Mouse (Mus musculus): ENCODE results near the gene Tmed11. TPM values are rescaled to one million over a fixed set of nuclear protein-coding genes. Genes with fewer than 3 reads are reported as not detected.

The Tmed11 gene
- total and polyA plus RNA-seq, 3 experiments: not detected

- no peak for DNase-seq (ENCODE audit: low read depth, low spot score)
- Histone ChIP-seq H3K27ac (ENCODE audit: control insufficient read depth, low read depth, low read length) (no peak overlapping the region), H3K9ac (ENCODE audit: control insufficient read depth, low read depth, low read length, poor library complexity, severe bottlenecking) (no peak overlapping the region), H3K36me3 (ENCODE audit: control insufficient read depth in 1 of 2, insufficient read depth in 2 of 2, low read length in 2 of 2) (no peaks in the 10 kb centered on the region), H3K9me3 (replicated peaks; ENCODE audit: insufficient read depth, low read length) (no peaks in the 10 kb centered on the region), H3K27me3 (ENCODE audit: control insufficient read depth in 1 of 2, insufficient read depth in 2 of 2, low read length in 2 of 2) (peaks cover 0 to 3% of the 10 kb centered on the region in 2 experiments; a peak in 1 of 4 replicates), H3K4me3 (ENCODE audit: control insufficient read depth in 1 of 2, insufficient read depth in 1 of 2, low read depth in 2 of 2, low read length in 2 of 2) (no peak overlapping the region), H3K4me1 (ENCODE audit: control insufficient read depth in 1 of 2, insufficient read depth in 2 of 2, low read length in 2 of 2) (no peaks in the 10 kb centered on the region), H3K79me2 (ENCODE audit: control insufficient read depth, insufficient read depth, low read length, poor library complexity) (no peaks in the 10 kb centered on the region)
- TF ChIP-seq JUND (IDR thresholded peaks at IDR 0.05; ENCODE audit: low read depth, low read length) (no peak), MAFK (IDR thresholded peaks at IDR 0.05; ENCODE audit: borderline replicate concordance, low read depth, low read length) (no peak), TAL1 (IDR thresholded peaks at IDR 0.05; ENCODE audit: low read length) (no peak), MXI1 (IDR thresholded peaks at IDR 0.05; ENCODE audit: low read depth, low read length) (no peak), MAZ (IDR thresholded peaks at IDR 0.05; ENCODE audit: low read depth, low read length) (no peak), UBTF (IDR thresholded peaks at IDR 0.05; ENCODE audit: borderline replicate concordance, insufficient read depth, low read depth, low read length) (no peak), TBP (IDR thresholded peaks at IDR 0.05; ENCODE audit: low read depth, low read length) (no peak), RAD21 (IDR thresholded peaks at IDR 0.05; ENCODE audit: low read depth, low read length) (no peak), HCFC1 (IDR thresholded peaks at IDR 0.05; ENCODE audit: low read depth, low read length) (no peak), MAX (IDR thresholded peaks at IDR 0.05; ENCODE audit: low read length) (no peak), NELFE (IDR thresholded peaks at IDR 0.05; ENCODE audit: low read depth, low read length) (no peak)
These were observed 67.7 kb downstream of the Tmed11 start for GRCm38 (mm10) chr5:108727425-108727824.

Other genes starting within 250 kb of the Tmed11 start
- not detected in 2 replicates for gene Cplx1, start 245.3 kb downstream of the Tmed11 start, total RNA-seq (2012; rRNA removed)
- not detected for gene Cplx1, start 245.3 kb downstream of the Tmed11 start, polyA plus RNA-seq (2012; ENCODE audit: insufficient read depth in 1 of 2, insufficient read length in 2 of 2, low read depth in 1 of 2, low replicate concordance in 2 of 2, missing spikeins in 1 of 2)
- gene Gak, start 165.6 kb downstream of the Tmed11 start, total RNA-seq (2012; rRNA removed): 48.5 and 54.9 TPM in 2 replicates
- 10 to 100 TPM in 1 of 2 experiments, not detected in 1; 76.4 TPM for gene Gak, start 165.6 kb downstream of the Tmed11 start, polyA plus RNA-seq (2012; ENCODE audit: insufficient read depth in 1 of 2, insufficient read length in 2 of 2, low read depth in 1 of 2, low replicate concordance in 2 of 2, missing spikeins in 1 of 2)
- gene Tmem175, start 165.6 kb downstream of the Tmed11 start, total RNA-seq (2012; rRNA removed): 19.3 and 22.1 TPM in 2 replicates
- 10 to 100 TPM in 1 of 2 experiments, not detected in 1; 39.2 TPM for gene Tmem175, start 165.6 kb downstream of the Tmed11 start, polyA plus RNA-seq (2012; ENCODE audit: insufficient read depth in 1 of 2, insufficient read length in 2 of 2, low read depth in 1 of 2, low replicate concordance in 2 of 2, missing spikeins in 1 of 2)
- 1.5 and 1.9 TPM in 2 replicates for gene Idua, start 135.0 kb downstream of the Tmed11 start, total RNA-seq (2012; rRNA removed)
- gene Idua, start 135.0 kb downstream of the Tmed11 start, polyA plus RNA-seq (2012; ENCODE audit: insufficient read depth in 1 of 2, insufficient read length in 2 of 2, low read depth in 1 of 2, low replicate concordance in 2 of 2, missing spikeins in 1 of 2): 1 to 10 TPM in 1 of 2 experiments, not detected in 1; 9.5 TPM
- gene Dgkq, start 125.7 kb downstream of the Tmed11 start, total RNA-seq (2012; rRNA removed): 10.5 and 11.3 TPM in 2 replicates
- 10 to 100 TPM in 1 of 2 experiments, not detected in 1; 11.3 TPM for gene Dgkq, start 125.7 kb downstream of the Tmed11 start, polyA plus RNA-seq (2012; ENCODE audit: insufficient read depth in 1 of 2, insufficient read length in 2 of 2, low read depth in 1 of 2, low replicate concordance in 2 of 2, missing spikeins in 1 of 2)
- gene Slc26a1, start 119.8 kb downstream of the Tmed11 start, total RNA-seq (2012; rRNA removed): 31.2 and 33.9 TPM in 2 replicates
- gene Slc26a1, start 119.8 kb downstream of the Tmed11 start, polyA plus RNA-seq (2012; ENCODE audit: insufficient read depth in 1 of 2, insufficient read length in 2 of 2, low read depth in 1 of 2, low replicate concordance in 2 of 2, missing spikeins in 1 of 2): 10 to 100 TPM in 1 of 2 experiments, not detected in 1; 29.6 TPM
- 13.1 and 16.0 TPM in 2 replicates for gene Fgfrl1, start 103.0 kb downstream of the Tmed11 start, total RNA-seq (2012; rRNA removed)
- gene Fgfrl1, start 103.0 kb downstream of the Tmed11 start, polyA plus RNA-seq (2012; ENCODE audit: insufficient read depth in 1 of 2, insufficient read length in 2 of 2, low read depth in 1 of 2, low replicate concordance in 2 of 2, missing spikeins in 1 of 2): 10 to 100 TPM in 1 of 2 experiments, not detected in 1; 27.3 TPM
- gene Rnf212, start 20.4 kb downstream of the Tmed11 start, total RNA-seq (2012; rRNA removed): 0.58 TPM in 1 of 2 replicates, not detected in the other
- gene Rnf212, start 20.4 kb downstream of the Tmed11 start, polyA plus RNA-seq (2012; ENCODE audit: insufficient read depth in 1 of 2, insufficient read length in 2 of 2, low read depth in 1 of 2, low replicate concordance in 2 of 2, missing spikeins in 1 of 2): under 1 TPM in 1 of 2 experiments, not detected in 1; 0.46 TPM
- gene Vmn2r8, start 13.5 kb upstream of the Tmed11 start, total RNA-seq (2012; rRNA removed): not detected in 2 replicates
- not detected for gene Vmn2r8, start 13.5 kb upstream of the Tmed11 start, polyA plus RNA-seq (2012; ENCODE audit: insufficient read depth in 1 of 2, insufficient read length in 2 of 2, low read depth in 1 of 2, low replicate concordance in 2 of 2, missing spikeins in 1 of 2)
- gene Vmn2r9, start 57.2 kb upstream of the Tmed11 start, total RNA-seq (2012; rRNA removed): not detected in 2 replicates
- gene Vmn2r9, start 57.2 kb upstream of the Tmed11 start, polyA plus RNA-seq (2012; ENCODE audit: insufficient read depth in 1 of 2, insufficient read length in 2 of 2, low read depth in 1 of 2, low replicate concordance in 2 of 2, missing spikeins in 1 of 2): not detected
- not detected in 2 replicates for gene Vmn2r10, start 211.2 kb upstream of the Tmed11 start, total RNA-seq (2012; rRNA removed)
- under 1 TPM in 1 of 2 experiments, not detected in 1; 0.07 TPM for gene Vmn2r10, start 211.2 kb upstream of the Tmed11 start, polyA plus RNA-seq (2012; ENCODE audit: insufficient read depth in 1 of 2, insufficient read length in 2 of 2, low read depth in 1 of 2, low replicate concordance in 2 of 2, missing spikeins in 1 of 2)

Measured in MEL (cell line).